Mouse (Mus musculus) right cerebral cortex, adult 18-20 months (tissue): ENCODE results near the gene Os9.

Source experiments
- DNase-seq: peaks from one replicate; pipeline ENCODE4 v3.0.0; 2022; ENCODE audit warnings: mixed read lengths

The Os9 gene

DNA sequence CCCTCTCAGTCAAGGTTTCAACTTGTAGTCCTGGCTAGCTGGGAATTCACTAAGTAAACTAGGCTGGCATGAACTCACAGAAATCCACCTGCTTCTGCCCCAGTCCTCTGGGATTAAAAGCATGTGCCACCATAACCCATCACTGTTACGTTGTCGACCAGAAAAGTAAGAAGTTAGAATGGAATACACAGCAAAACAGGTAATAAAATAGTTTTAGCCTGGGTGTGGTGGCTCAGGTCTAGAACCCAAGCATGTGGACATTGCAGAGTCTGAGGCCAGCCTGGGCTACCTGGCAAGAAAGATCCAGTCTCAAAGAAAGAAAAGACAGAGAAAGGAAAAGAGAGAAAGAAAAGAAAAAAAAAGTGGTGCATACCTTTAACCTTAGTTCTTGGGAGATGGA lies 59.4 kb downstream of the Os9 start:
- DNase-seq: no peak

- no peak for DNase-seq
Measured at GRCm38 (mm10) chr10:127061085-127061484, 59.8 kb downstream of the Os9 start.

- DNase-seq: peak; percentile 84
Measured at GRCm38 (mm10) chr10:127059968-127060916, 60.7 kb downstream of the Os9 start, which contains the start of gene March9. March9 (minus strand) TSS chr10:127060184.

DNA sequence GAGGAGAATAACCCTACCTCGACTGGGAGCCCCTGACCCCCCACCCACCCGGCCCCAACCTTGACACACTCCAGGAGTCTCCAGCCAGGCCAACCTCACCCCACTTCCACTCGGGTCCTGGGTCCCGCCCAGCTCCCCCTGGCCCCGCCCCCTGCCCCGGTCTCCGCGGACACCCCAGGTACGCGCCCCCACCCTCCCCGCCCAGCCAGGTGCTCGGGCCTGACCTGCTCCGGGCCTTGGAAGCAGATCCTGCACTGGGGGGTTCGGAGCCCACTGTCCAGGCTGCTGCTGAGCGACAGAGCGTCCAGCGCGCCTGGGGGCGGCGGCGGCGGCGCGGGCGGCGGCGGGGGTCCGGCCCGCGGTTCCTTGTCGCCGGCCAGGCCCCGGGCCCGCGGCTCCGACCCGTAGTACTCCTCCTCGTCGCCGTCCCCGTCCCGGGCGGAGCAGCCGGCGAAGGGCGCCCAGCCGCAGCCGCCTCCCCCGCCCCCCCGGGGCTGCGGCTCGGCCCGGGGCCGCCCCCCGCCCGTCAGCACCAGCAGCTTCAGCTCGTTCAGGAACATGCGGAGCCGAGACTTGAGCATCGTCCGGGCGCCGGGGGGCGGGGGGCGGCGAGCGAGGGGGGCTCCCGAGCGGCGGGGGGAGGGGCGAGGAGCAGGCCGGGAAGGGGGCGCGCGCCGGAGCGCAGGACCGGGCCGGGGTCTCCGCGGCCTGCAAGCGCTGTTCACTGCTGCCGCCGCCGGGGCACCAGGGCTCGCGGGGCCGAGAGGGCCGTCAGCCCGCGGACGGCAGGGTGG lies 61.6 kb downstream of the Os9 start:
- DNase-seq: no peak

- DNase-seq: no peak
Measured at GRCm38 (mm10) chr10:127058708-127059107, 62.2 kb downstream of the Os9 start.

DNA sequence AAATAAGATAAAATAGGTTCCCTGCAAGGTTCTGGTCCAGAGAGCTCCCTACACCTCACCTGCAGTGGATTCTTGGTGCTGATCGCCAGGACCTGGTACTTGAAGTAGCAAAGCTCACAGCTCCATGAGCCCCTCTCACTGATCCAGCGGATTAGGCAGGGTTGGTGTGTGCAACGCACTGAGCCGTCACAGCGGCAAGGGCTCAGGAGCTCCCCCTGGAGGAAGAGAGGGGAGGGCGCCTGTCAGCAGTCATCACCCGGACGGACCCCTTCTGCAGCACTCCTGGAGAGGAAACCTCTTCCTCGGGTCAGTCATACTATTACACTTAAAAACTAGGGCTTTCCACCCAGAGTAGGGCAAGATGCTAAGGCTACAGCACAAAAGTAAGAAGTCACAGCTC lies 62.8 kb downstream of the Os9 start:
- DNase-seq: peak; percentile 78

DNA sequence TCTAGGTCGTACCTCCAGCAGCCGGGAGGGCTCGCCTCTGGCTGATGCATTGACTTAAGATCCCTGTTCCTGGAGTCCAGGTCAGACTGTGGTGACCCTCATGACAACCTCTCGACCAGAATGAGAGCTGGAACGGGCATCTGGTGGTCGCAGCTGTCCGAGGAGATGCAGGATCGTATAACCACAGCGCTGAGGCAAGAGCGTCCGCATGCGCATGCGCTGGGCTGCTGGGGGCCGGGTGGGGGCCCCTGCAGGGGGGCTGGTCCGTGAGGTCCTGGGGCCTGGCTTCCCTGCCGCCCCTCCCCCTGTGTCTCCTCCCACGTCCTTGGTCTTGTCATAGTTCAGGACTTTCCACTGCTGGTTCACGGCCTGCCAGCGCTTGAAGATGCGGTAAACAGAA lies 64.4 kb downstream of the Os9 start:
- no peak for DNase-seq

DNA sequence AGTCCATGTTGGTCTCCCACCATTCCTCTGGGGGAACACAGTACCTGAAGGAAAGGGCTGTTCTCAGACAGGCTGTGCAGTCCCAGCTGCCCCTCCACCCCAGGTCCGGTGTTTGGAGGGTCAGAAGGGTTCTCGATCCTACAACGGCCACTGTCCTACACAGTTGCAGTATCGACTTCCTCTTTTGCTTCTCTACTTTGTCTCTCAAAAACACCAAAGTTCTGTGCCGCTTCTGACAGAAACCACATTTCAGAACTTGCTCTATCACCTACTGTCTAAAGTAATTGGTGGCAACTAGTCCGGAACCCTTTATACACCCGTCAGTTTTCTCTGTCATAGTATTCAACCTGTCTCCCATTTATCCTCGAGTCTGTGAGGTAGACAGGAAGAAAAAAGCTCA lies 65.5 kb downstream of the Os9 start:
- DNase-seq: no peak

- no peak for DNase-seq
Measured at GRCm38 (mm10) chr10:127054646-127055045, 66.3 kb downstream of the Os9 start.

GRCm38 (mm10) chr10:127050119-127050474 lies 70.8 kb downstream of the Os9 start:
- no peak for DNase-seq

- no peak for DNase-seq
Measured at GRCm38 (mm10) chr10:127049395-127050118, 71.4 kb downstream of the Os9 start.

DNA sequence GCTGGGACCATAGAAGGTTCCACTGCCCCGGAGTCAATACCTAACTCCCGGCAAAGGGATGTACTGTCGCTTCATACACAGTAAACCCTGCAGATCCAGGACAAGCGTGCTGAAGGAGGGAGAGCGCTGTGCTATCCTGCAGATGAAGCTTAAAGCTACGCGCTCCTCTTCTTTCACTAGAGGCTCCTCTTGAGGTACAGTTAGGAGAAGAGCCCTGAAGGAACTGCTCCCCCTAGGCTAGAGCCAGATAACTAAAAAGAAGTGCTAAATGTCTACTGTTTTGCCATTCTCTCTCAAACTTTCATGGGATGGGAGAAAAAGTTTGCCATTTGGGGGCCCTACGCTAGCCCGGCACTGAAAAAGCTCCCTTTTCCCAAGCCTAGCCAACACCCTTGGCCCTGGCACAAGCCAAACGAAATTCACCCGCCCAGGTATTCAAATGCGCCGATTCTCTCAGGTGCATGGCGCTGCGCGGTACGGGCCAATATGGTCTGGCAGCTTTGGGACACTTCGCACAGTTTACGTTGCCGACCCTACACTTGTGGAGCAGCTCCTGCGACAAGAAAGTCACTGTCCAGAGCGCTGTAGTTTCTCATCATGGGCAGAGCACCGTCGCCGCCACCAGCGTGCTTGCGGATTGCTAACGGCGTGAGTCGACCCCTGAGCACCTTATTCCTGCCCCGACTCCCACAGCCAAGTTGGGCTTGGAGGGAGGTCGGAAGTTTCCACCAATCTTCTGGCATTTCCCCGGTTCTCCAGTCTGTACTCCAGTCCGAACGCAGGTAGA lies 72.1 kb downstream of the Os9 start:
- no peak for DNase-seq

DNA sequence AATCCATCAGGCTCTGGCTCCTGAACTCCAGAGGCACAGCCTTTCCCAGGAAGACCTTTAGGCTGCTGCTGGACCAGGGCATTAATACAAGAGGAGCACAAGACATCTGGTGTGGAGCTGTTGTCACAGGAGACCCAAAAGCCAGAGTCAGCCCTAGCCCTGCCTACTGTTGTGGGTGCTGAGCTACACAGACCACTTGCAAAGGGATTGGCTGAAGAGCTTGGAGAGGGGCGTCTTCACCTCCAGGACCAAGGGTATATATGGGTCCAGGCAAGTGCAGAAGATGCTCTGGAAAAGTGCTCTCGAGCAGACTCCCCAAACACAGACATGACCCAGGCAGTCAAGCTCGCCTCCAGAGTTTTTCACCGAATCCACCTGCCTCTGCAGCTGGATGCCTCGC lies 73.0 kb downstream of the Os9 start, which contains the start of gene Cyp27b1:
Gene Cyp27b1 (plus strand): TSS at position 297 of the 400 bp plus-strand sequence.
- DNase-seq: no peak
